Mouse (Mus musculus) CD8-positive naive resting alpha-beta T cell, adult 2 months (primary cell): ENCODE measurements around the gene Elovl5.
"Not testable (repeated sequence)": the region's sequence is repeated elsewhere in the genome, so short reads cannot be mapped to it uniquely, and the experiment has no call there.

Experiments used
- DNase-seq, 2 experiments: peaks; one replicate each; pipeline ENCODE4 v3.0.0; 2022; ENCODE audit warnings: low read depth in 2 of 2, low spot score in 2 of 2

The Elovl5 gene

GRCm38 (mm10) chr9:77993101-77993500 lies 75.9 kb downstream of the Elovl5 start:
- DNase-seq, result no peak

GRCm38 (mm10) chr9:77993538-77994255 lies 76.5 kb downstream of the Elovl5 start:
- not testable (repeated sequence) for DNase-seq

- no peak for DNase-seq
Measured at GRCm38 (mm10) chr9:77995235-77995634, 78.1 kb downstream of the Elovl5 start.

- DNase-seq, result no peak
Measured at GRCm38 (mm10) chr9:78000586-78001500, 83.7 kb downstream of the Elovl5 start.

- DNase-seq, result no peak
Measured at GRCm38 (mm10) chr9:78003278-78003677, 86.1 kb downstream of the Elovl5 start.

- DNase-seq, result peak; percentile 23 to 38
Measured at GRCm38 (mm10) chr9:78005481-78005880, 88.3 kb downstream of the Elovl5 start.

GRCm38 (mm10) chr9:78006209-78007001 lies 89.2 kb downstream of the Elovl5 start:
- peak; percentile 61 to 70 for DNase-seq

GRCm38 (mm10) chr9:78009382-78009781 lies 92.2 kb downstream of the Elovl5 start:
- DNase-seq, result no peak

- DNase-seq, result peak; percentile 23 to 34
Measured at GRCm38 (mm10) chr9:78010187-78010586, 93.0 kb downstream of the Elovl5 start.

- peak; percentile 34 to 44 for DNase-seq
Measured at GRCm38 (mm10) chr9:78010707-78011106, 93.5 kb downstream of the Elovl5 start.

- no peak for DNase-seq
Measured at GRCm38 (mm10) chr9:78012066-78012465, 94.9 kb downstream of the Elovl5 start.

GRCm38 (mm10) chr9:78012681-78013080 lies 95.5 kb downstream of the Elovl5 start:
- no peak for DNase-seq

- no peak for DNase-seq
Measured at GRCm38 (mm10) chr9:78013813-78014212, 96.6 kb downstream of the Elovl5 start.

- no peak for DNase-seq
Measured at GRCm38 (mm10) chr9:78015816-78016215, 98.7 kb downstream of the Elovl5 start.

GRCm38 (mm10) chr9:78016288-78016687 lies 99.1 kb downstream of the Elovl5 start:
- no peak for DNase-seq

GRCm38 (mm10) chr9:78021256-78021655 lies 104.1 kb downstream of the Elovl5 start:
- no peak for DNase-seq

- no peak for DNase-seq
Measured at GRCm38 (mm10) chr9:78022187-78022945, 105.2 kb downstream of the Elovl5 start.

GRCm38 (mm10) chr9:78024823-78025222 lies 107.7 kb downstream of the Elovl5 start:
- DNase-seq, result peak; percentile 56 to 66

- DNase-seq, result no peak
Measured at GRCm38 (mm10) chr9:78027099-78027498, 109.9 kb downstream of the Elovl5 start.

- no peak for DNase-seq
Measured at GRCm38 (mm10) chr9:78030835-78031456, 113.8 kb downstream of the Elovl5 start.
